In the genomic region with DNA sequence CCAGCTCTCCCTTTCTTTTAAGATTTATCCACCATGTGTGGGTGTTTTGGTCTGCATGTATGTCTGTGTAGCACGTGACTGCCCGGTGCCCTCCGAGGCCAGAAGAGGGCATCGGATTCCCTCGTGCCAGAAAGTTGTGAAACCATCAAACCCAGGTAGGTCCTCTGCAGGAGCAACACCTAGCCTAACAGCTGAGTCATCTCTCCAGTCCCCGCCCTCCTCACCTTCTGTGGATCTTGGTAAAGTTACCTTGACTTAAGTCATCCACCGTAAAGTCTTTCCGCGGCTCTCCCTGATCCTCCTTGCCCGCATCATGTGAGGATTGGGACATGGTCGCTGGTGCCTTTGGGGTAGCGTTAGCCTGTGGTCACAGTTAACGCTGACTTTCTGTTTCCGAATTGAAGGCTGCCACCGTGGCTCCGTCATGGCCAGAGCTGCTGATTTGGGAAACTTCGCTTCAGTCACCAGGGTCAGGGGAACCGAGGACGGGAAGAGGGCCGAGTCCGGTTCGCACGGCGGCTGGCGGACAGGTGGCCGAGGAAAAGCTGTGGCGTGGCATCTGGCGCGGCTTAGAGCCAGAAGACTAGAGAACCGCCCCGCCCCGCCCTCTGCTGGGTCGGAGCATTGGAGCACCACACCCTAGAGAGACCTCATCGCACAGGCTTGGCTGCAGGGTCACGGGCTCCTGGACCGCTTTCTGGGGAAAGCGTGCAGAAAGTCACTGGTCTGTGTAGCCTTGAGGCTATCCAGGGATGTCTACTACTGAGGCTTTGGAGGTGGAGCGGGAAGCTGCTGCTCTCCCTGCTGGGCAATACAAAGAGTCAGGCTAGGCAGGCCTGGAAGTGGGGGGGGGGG, we compare ENCODE assay signal across 9 mouse cellular contexts. TPM values are rescaled to one million over a fixed set of nuclear protein-coding genes. Genes with fewer than 3 reads are reported as not detected.
A peak's percentile ranks its signal among the peaks of the same experiment; 100 is the strongest.
DNase-seq lines count a peak whose midpoint lies in the region; ATAC-seq and TF ChIP-seq lines count a peak whose summit lies in the region.
"Had no signal": no experiment of that assay in that cellular context is flagged by ENCODE, and none has a peak within 500 bp of the region (broad histone marks: within the 10 kb centered on the region; RNA-seq: fewer than 3 reads in every experiment).

No protein-coding gene starts in this region.

- peaks cover 15% of the 10 kb centered on the region; the same call in 1 of the 2 replicates for H3K27me3 ChIP-seq in intestine, postnatal 0 days (replicated peaks; ENCODE audit: control insufficient read depth, insufficient read depth, low read length)

- DNase-seq in cerebellum, postnatal 10 days, result peak; percentile 75
- DNase-seq in cerebellum, adult 9-11 months, result no peak
- peak; percentile 49 for DNase-seq in adrenal gland, postnatal 14 days
- DNase-seq in gastrocnemius, postnatal 14 days, result peak; percentile 68
- no peak for DNase-seq in frontal cortex, postnatal 10 days (ENCODE audit: low spot score in 2 of 2)

- intact Hi-C loops in gastrocnemius, postnatal 14 days (cut with DNase I; ENCODE audit: low total_unique reads), result no loop called here

- 2% methylated on average over 38 of the region's 38 CpGs for WGBS in intestine, postnatal 0 days

- H3K9me3 ChIP-seq in intestine, postnatal 0 days (ENCODE audit: control insufficient read depth), result no peaks in the 10 kb centered on the region

- H3K4me1 ChIP-seq in intestine, postnatal 0 days (replicated peaks; ENCODE audit: control insufficient read depth, insufficient read depth, low read length), result no peaks in the 10 kb centered on the region

- peak; percentile 49; the same call in 1 of the 2 replicates for ATAC-seq in intestine, postnatal 0 days
- ATAC-seq in megakaryocyte-erythroid progenitor cell, adult 5-6 weeks (replicated peaks; ENCODE audit: low FRiP score, low TSS enrichment, poor library complexity, severe bottlenecking), result peak; percentile 65; the same call in 1 of the 2 replicates
- no peak for ATAC-seq in erythroblast, adult 5-6 weeks (replicated peaks; ENCODE audit: low FRiP score, poor library complexity, severe bottlenecking)

- no peak overlapping the region for H3K27ac ChIP-seq in intestine, postnatal 0 days (ENCODE audit: low read depth, low read length)

- no peak for TF ChIP-seq CTCF in intestine, postnatal 0 days (IDR thresholded peaks at IDR 0.05; ENCODE audit: low read depth)

- H3K9ac ChIP-seq in intestine, postnatal 0 days (ENCODE audit: low read depth, low read length), result no peak overlapping the region

- H3K4me2 ChIP-seq in intestine, postnatal 0 days (replicated peaks; ENCODE audit: low read depth), result peak overlapping the region; percentile 67

- H3K4me3 ChIP-seq in intestine, postnatal 0 days (ENCODE audit: low read depth, low read length), result peak overlapping the region; percentile 35

- H3K36me3 ChIP-seq in intestine, postnatal 0 days (ENCODE audit: control insufficient read depth, insufficient read depth), result no peaks in the 10 kb centered on the region

RNA-seq across cellular contexts. Expression of gene Sgsm1, which starts 13.4 kb away (rescaled TPM):
- total RNA-seq in adrenal gland, postnatal 14 days (2021), result 8.8 and 10.4 TPM in 2 replicates
- under 1 TPM; 0.62 to 0.70 TPM for total RNA-seq in gastrocnemius, postnatal 14 days (2021)
- 4.0 TPM in 2 replicates for polyA plus RNA-seq in intestine, postnatal 0 days (2015; fragmentation: Nextera tagmentation; extraction: Ambion mirVana)
- total RNA-seq in megakaryocyte-erythroid progenitor cell, adult 5-6 weeks (2014; fragmentation: Nextera tagmentation), result 0.46 TPM in 1 of 2 replicates, not detected in the other
- total RNA-seq in megakaryocyte-erythroid progenitor cell, adult 5-6 weeks (2017), result 7.7 TPM in 1 of 2 replicates, not detected in the other
- total RNA-seq in erythroblast, adult 5-6 weeks (2015; ENCODE audit: low replicate concordance), result not detected in 2 replicates
- total RNA-seq in erythroblast, adult 5-6 weeks (2017; ENCODE audit: low replicate concordance), result not detected in 2 replicates

RNA-seq across cellular contexts. Expression of gene Aym1, which starts 33.1 kb away (rescaled TPM):
- total RNA-seq in adrenal gland, postnatal 14 days (2021), result not detected in 2 replicates
- total RNA-seq in gastrocnemius, postnatal 14 days (2021), result not detected
- not detected in 2 replicates for polyA plus RNA-seq in intestine, postnatal 0 days (2015; fragmentation: Nextera tagmentation; extraction: Ambion mirVana)
- not detected in 2 replicates for total RNA-seq in megakaryocyte-erythroid progenitor cell, adult 5-6 weeks (2014; fragmentation: Nextera tagmentation)
- total RNA-seq in megakaryocyte-erythroid progenitor cell, adult 5-6 weeks (2017), result not detected in 2 replicates
- not detected in 2 replicates for total RNA-seq in erythroblast, adult 5-6 weeks (2015; ENCODE audit: low replicate concordance)
- not detected in 2 replicates for total RNA-seq in erythroblast, adult 5-6 weeks (2017; ENCODE audit: low replicate concordance)
- total RNA-seq: gastrocnemius, postnatal 4 days had no signal

Comparison
In these comparisons a context has a peak if more than half of its experiments do, and no peak if none do; other contexts are left out.
1. DNase-seq: peak in cerebellum, postnatal 10 days (2 of 2), adrenal gland, postnatal 14 days (single experiment) and gastrocnemius, postnatal 14 days (single experiment); none in cerebellum, adult 9-11 months (single experiment) and frontal cortex, postnatal 10 days (0 of 2).